10 mouse cellular contexts compared by ENCODE assay signal in the genomic region with DNA sequence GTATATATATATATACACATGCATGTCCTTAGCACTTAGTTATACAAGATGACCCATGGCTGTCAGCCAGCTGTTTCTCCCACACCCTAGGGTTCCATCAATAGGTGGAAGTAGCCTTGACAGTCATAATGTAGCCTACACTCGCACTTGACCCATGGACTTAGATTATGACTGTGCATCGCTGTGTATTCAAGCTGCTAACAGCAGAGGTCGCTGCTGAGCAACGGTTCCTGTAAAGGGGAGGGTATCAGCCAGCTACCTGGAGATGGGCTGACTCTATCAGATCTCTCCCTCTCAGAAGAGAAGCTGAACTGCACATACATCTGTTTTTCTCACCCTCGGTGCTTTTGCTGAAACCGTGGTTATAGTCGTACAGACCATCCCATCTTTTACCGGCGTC. TPM values are rescaled to one million over a fixed set of nuclear protein-coding genes. Genes with fewer than 3 reads are reported as not detected.
DNase-seq lines count a peak whose midpoint lies in the region; TF ChIP-seq lines count a peak whose summit lies in the region.
"Had no signal": no experiment of that assay in that cellular context is flagged by ENCODE, and none has a peak within 500 bp of the region (broad histone marks: within the 10 kb centered on the region; RNA-seq: fewer than 3 reads in every experiment).

No protein-coding gene starts in this region.

- H3K4me1 ChIP-seq in testis, adult 2 months (ENCODE audit: control insufficient read depth, insufficient read depth, low read length): no peaks in the 10 kb centered on the region
- H3K4me1 ChIP-seq: limb, embryonic 13.5 days had no signal

- TF ChIP-seq POLR2A in testis, adult 2 months (IDR thresholded peaks at IDR 0.05; ENCODE audit: control insufficient read depth, low read depth, low read length): no peak

- H3K4me3 ChIP-seq in testis, adult 2 months (ENCODE audit: control insufficient read depth, low read depth, low read length): no peak overlapping the region
- H3K4me3 ChIP-seq: erythroblast, embryonic 14.5 days; limb, embryonic 13.5 days had no signal

- peak; percentile 64; the same call in 1 of the 2 replicates for TF ChIP-seq CTCF in testis, adult 2 months (IDR thresholded peaks at IDR 0.05; ENCODE audit: control insufficient read depth, insufficient read depth, insufficient replicate concordance, low read depth, low read length)

- intact Hi-C loops in heart, postnatal 25 days (cut with DNase I): no loop called here

- H3K36me3 ChIP-seq in testis, adult 2 months (ENCODE audit: control insufficient read depth, insufficient read depth, low read length): no peaks in the 10 kb centered on the region
- H3K36me3 ChIP-seq: limb, embryonic 13.5 days had no signal

- DNase-seq in heart, postnatal 4 days: peak; percentile 47
- DNase-seq in heart, postnatal 25 days (ENCODE audit: low spot score): no peak
- no peak for DNase-seq in testis, postnatal 14 days (ENCODE audit: low spot score)
- DNase-seq in c-Kit-positive CD71-positive TER-119-negative erythroid progenitor cells, embryonic 14.5 days (ENCODE audit: low read depth): peak; percentile 22
- DNase-seq in kidney, postnatal 14 days: peak; percentile 20
- peak; percentile 27 to 76 for DNase-seq in spleen, postnatal 4 days (ENCODE audit: low spot score in 2 of 2)
- no peak for DNase-seq in gastrocnemius, adult 8-10 months (ENCODE audit: low spot score in 2 of 2)

- no peaks in the 10 kb centered on the region for H3K27me3 ChIP-seq in testis, adult 2 months (ENCODE audit: control insufficient read depth, insufficient read depth, low read length)

- H3K27ac ChIP-seq in testis, adult 2 months (ENCODE audit: control insufficient read depth, insufficient read depth, low read depth, low read length): no peak overlapping the region
- H3K27ac ChIP-seq: limb, embryonic 13.5 days had no signal

RNA-seq across cellular contexts. Expression of a gene that starts 2.6 kb away (rescaled TPM):
- not detected for total RNA-seq in heart, postnatal 4 days (2021)
- under 1 TPM in 1 of 2 experiments, not detected in 1; 0.08 TPM for total RNA-seq in heart, postnatal 25 days (2021)
- polyA plus RNA-seq in testis, adult 2 months (2012; rRNA removed): 8.7 and 9.8 TPM in 2 replicates
- total RNA-seq in gastrocnemius, adult 8-10 months (2022): under 1 TPM in 1 of 4 experiments, not detected in 3; 0.17 TPM
- polyA plus RNA-seq: erythroblast, embryonic 14.5 days; limb, embryonic 13.5 days had no signal

RNA-seq across cellular contexts. Expression of a gene that starts 51.5 kb away (rescaled TPM):
- total RNA-seq in heart, postnatal 4 days (2021): 10 to 100 TPM; 17.3 to 18.6 TPM
- total RNA-seq in heart, postnatal 25 days (2021): 10 to 100 TPM; 10.7 to 11.4 TPM
- 0.48 and 0.72 TPM in 2 replicates for polyA plus RNA-seq in testis, adult 2 months (2012; rRNA removed)
- total RNA-seq in gastrocnemius, adult 8-10 months (2022): 1 to 10 TPM; 2.4 to 6.1 (median 2.9) TPM

Comparison
In these comparisons a context has a peak if more than half of its experiments do, and no peak if none do; other contexts are left out.
1. DNase-seq: peak in heart, postnatal 4 days (single experiment), c-Kit-positive CD71-positive TER-119-negative erythroid progenitor cells, embryonic 14.5 days (single experiment), kidney, postnatal 14 days (single experiment) and spleen, postnatal 4 days (2 of 2); none in heart, postnatal 25 days (single experiment), testis, postnatal 14 days (single experiment) and gastrocnemius, adult 8-10 months (0 of 2).